Mouse (Mus musculus): ENCODE results near the gene Gorasp1.

Gorasp1 gene

GRCm38 (mm10) chr9:119972166-119972565, 34.8 kb upstream of the Gorasp1 start:
- DNase-seq, result no peak

- no peak for DNase-seq
These were observed 33.6 kb upstream of the Gorasp1 start for GRCm38 (mm10) chr9:119970763-119971656.

- peak; percentile 59 for DNase-seq
These were observed 32.9 kb upstream of the Gorasp1 start for GRCm38 (mm10) chr9:119970221-119970620.

GRCm38 (mm10) chr9:119969811-119970210, 32.4 kb upstream of the Gorasp1 start:
- no peak for DNase-seq

- DNase-seq, result no peak
These were observed 29.0 kb upstream of the Gorasp1 start for GRCm38 (mm10) chr9:119966221-119966910.

GRCm38 (mm10) chr9:119965186-119965585, 27.8 kb upstream of the Gorasp1 start:
- DNase-seq, result no peak

- no peak for DNase-seq
These were observed 26.8 kb upstream of the Gorasp1 start for GRCm38 (mm10) chr9:119964206-119964605.

- DNase-seq, result peak; percentile 88
These were observed 25.8 kb upstream of the Gorasp1 start for GRCm38 (mm10) chr9:119962987-119963667.

GRCm38 (mm10) chr9:119962216-119962615, 24.9 kb upstream of the Gorasp1 start:
- no peak for DNase-seq

GRCm38 (mm10) chr9:119958835-119959234, 21.5 kb upstream of the Gorasp1 start:
- no peak for DNase-seq

GRCm38 (mm10) chr9:119951388-119951787, 14.0 kb upstream of the Gorasp1 start:
- DNase-seq, result no peak

GRCm38 (mm10) chr9:119950434-119950833, 13.1 kb upstream of the Gorasp1 start:
- DNase-seq, result peak; percentile 23

- no peak for DNase-seq
These were observed 11.4 kb upstream of the Gorasp1 start for GRCm38 (mm10) chr9:119948804-119949203.

- no peak for DNase-seq
These were observed 8.0 kb upstream of the Gorasp1 start for GRCm38 (mm10) chr9:119945173-119945900.

GRCm38 (mm10) chr9:119943326-119943725, 6.0 kb upstream of the Gorasp1 start:
- DNase-seq, result no peak

- no peak for DNase-seq
These were observed 4.5 kb upstream of the Gorasp1 start for GRCm38 (mm10) chr9:119941861-119942260.

GRCm38 (mm10) chr9:119941407-119941806, 4.0 kb upstream of the Gorasp1 start:
- no peak for DNase-seq

- DNase-seq, result peak; percentile 20
These were observed 2.3 kb upstream of the Gorasp1 start for GRCm38 (mm10) chr9:119939646-119940045.

- DNase-seq, result no peak
These were observed 1.1 kb upstream of the Gorasp1 start for GRCm38 (mm10) chr9:119938496-119938895.

GRCm38 (mm10) chr9:119933675-119934074, 3.7 kb downstream of the Gorasp1 start:
- no peak for DNase-seq

GRCm38 (mm10) chr9:119932358-119932757, 5.0 kb downstream of the Gorasp1 start:
- DNase-seq, result no peak

- DNase-seq, result no peak
These were observed 10.9 kb downstream of the Gorasp1 start for GRCm38 (mm10) chr9:119926497-119926896.

- DNase-seq, result no peak
These were observed 11.6 kb downstream of the Gorasp1 start for GRCm38 (mm10) chr9:119925729-119926128.
